Mouse (Mus musculus): ENCODE results near the gene Capn13. TPM values are rescaled to one million over a fixed set of nuclear protein-coding genes. Genes with fewer than 3 reads are reported as not detected.
"Not testable (repeated sequence)": the region's sequence is repeated elsewhere in the genome, so short reads cannot be mapped to it uniquely, and the experiment has no call there.

Capn13 gene
- polyA plus RNA-seq, 1 experiment from 2014 or later, result 1.4 TPM

- no peak overlapping the region for H3K9ac ChIP-seq (ENCODE audit: low read length)
These were observed 98.6 kb downstream of the Capn13 start for GRCm38 (mm10) chr17:73302104-73302503.

GRCm38 (mm10) chr17:73301258-73302050 is 99.2 kb downstream of the Capn13 start:
- Histone ChIP-seq H3K27ac (ENCODE audit: low read depth) (no peak overlapping the region), H3K4me2 (ENCODE audit: low read length) (no peak overlapping the region), H3K36me3 (ENCODE audit: control insufficient read depth, insufficient read depth, low read length) (no peaks in the 10 kb centered on the region), H3K9ac (ENCODE audit: low read length) (no peak overlapping the region), H3K9me3 (ENCODE audit: control insufficient read depth, low read length) (no peaks in the 10 kb centered on the region), H3K4me1 (replicated peaks; ENCODE audit: control insufficient read depth, insufficient read depth, low read length) (no peaks in the 10 kb centered on the region), H3K27me3 (replicated peaks; ENCODE audit: control insufficient read depth, insufficient read depth, low read length) (peaks cover 29% of the 10 kb centered on the region), H3K4me3 (ENCODE audit: low read depth, low read length) (no peak overlapping the region)
- 0 out of 2 replicates have a peak, but pooled peaks have one; percentile 12 for ATAC-seq (replicated peaks; ENCODE audit: low FRiP score, low TSS enrichment, low read depth)
- DNase-seq (ENCODE audit: low spot score), result peak; percentile 82
- 38% methylated on average over 15 of the region's 15 CpGs for WGBS

More at GRCm38 (mm10) chr17:73302104-73302503, 98.6 kb downstream of the Capn13 start:
- Histone ChIP-seq H3K4me3 (ENCODE audit: low read depth, low read length) (no peak overlapping the region), H3K36me3 (ENCODE audit: control insufficient read depth, insufficient read depth, low read length) (no peaks in the 10 kb centered on the region), H3K4me2 (ENCODE audit: low read length) (no peak overlapping the region), H3K27ac (ENCODE audit: low read depth) (no peak overlapping the region), H3K9me3 (ENCODE audit: control insufficient read depth, low read length) (no peaks in the 10 kb centered on the region), H3K27me3 (replicated peaks; ENCODE audit: control insufficient read depth, insufficient read depth, low read length) (peaks cover 29% of the 10 kb centered on the region), H3K4me1 (replicated peaks; ENCODE audit: control insufficient read depth, insufficient read depth, low read length) (no peaks in the 10 kb centered on the region)
- peak; percentile 73; the same call in 1 of the 2 replicates for ATAC-seq (replicated peaks; ENCODE audit: low FRiP score, low TSS enrichment, low read depth)
- WGBS, result 8% methylated on average over 10 of the region's 10 CpGs
- DNase-seq (ENCODE audit: low spot score), result peak; percentile 91

- Histone ChIP-seq H3K27ac (ENCODE audit: low read depth) (no peak overlapping the region), H3K4me2 (ENCODE audit: low read length) (no peak overlapping the region), H3K36me3 (ENCODE audit: control insufficient read depth, insufficient read depth, low read length) (no peaks in the 10 kb centered on the region), H3K27me3 (replicated peaks; ENCODE audit: control insufficient read depth, insufficient read depth, low read length) (peaks cover 27% of the 10 kb centered on the region), H3K9me3 (ENCODE audit: control insufficient read depth, low read length) (no peaks in the 10 kb centered on the region), H3K9ac (ENCODE audit: low read length) (no peak overlapping the region), H3K4me1 (replicated peaks; ENCODE audit: control insufficient read depth, insufficient read depth, low read length) (no peaks in the 10 kb centered on the region), H3K4me3 (ENCODE audit: low read depth, low read length) (no peak overlapping the region)
- WGBS, result 47% methylated on average over 7 of the region's 7 CpGs
- DNase-seq (ENCODE audit: low spot score), result no peak
- ATAC-seq (replicated peaks; ENCODE audit: low FRiP score, low TSS enrichment, low read depth), result no peak
These were observed 100.4 kb downstream of the Capn13 start for GRCm38 (mm10) chr17:73300147-73300880.

- no peak for ATAC-seq (replicated peaks; ENCODE audit: low FRiP score, low TSS enrichment, low read depth)
- Histone ChIP-seq H3K36me3 (ENCODE audit: control insufficient read depth, insufficient read depth, low read length) (no peaks in the 10 kb centered on the region), H3K4me2 (ENCODE audit: low read length) (no peak overlapping the region), H3K4me3 (ENCODE audit: low read depth, low read length) (no peak overlapping the region), H3K9ac (ENCODE audit: low read length) (no peak overlapping the region), H3K9me3 (ENCODE audit: control insufficient read depth, low read length) (no peaks in the 10 kb centered on the region), H3K4me1 (replicated peaks; ENCODE audit: control insufficient read depth, insufficient read depth, low read length) (no peaks in the 10 kb centered on the region), H3K27ac (ENCODE audit: low read depth) (no peak overlapping the region), H3K27me3 (replicated peaks; ENCODE audit: control insufficient read depth, insufficient read depth, low read length) (peaks cover 14% of the 10 kb centered on the region; the same call in 1 of the 2 replicates)
- WGBS, result 91% methylated on average over 6 of the region's 6 CpGs
- no peak for DNase-seq (ENCODE audit: low spot score)
These were observed 101.7 kb downstream of the Capn13 start for GRCm38 (mm10) chr17:73298981-73299380.

- H3K9ac ChIP-seq (ENCODE audit: low read length), result no peak overlapping the region
- DNase-seq (ENCODE audit: low spot score) (peak; percentile 69), ATAC-seq (replicated peaks; ENCODE audit: low FRiP score, low TSS enrichment, low read depth) (0 out of 2 replicates have a peak, but pooled peaks have one; percentile 16)
- H3K27ac ChIP-seq (ENCODE audit: low read depth), result no peak overlapping the region
- no peaks in the 10 kb centered on the region for H3K9me3 ChIP-seq (ENCODE audit: control insufficient read depth, low read length)
- H3K4me3 ChIP-seq (ENCODE audit: low read depth, low read length), result no peak overlapping the region
- H3K4me1 ChIP-seq (replicated peaks; ENCODE audit: control insufficient read depth, insufficient read depth, low read length), result no peaks in the 10 kb centered on the region
- WGBS, result 36% methylated on average over 4 of the region's 4 CpGs
- H3K36me3 ChIP-seq (ENCODE audit: control insufficient read depth, insufficient read depth, low read length), result no peaks in the 10 kb centered on the region
- H3K27me3 ChIP-seq (replicated peaks; ENCODE audit: control insufficient read depth, insufficient read depth, low read length), result no peaks in the 10 kb centered on the region
- no peak overlapping the region for H3K4me2 ChIP-seq (ENCODE audit: low read length)
These were observed 103.8 kb downstream of the Capn13 start for GRCm38 (mm10) chr17:73296855-73297254.

- no peaks in the 10 kb centered on the region for H3K36me3 ChIP-seq (ENCODE audit: control insufficient read depth, insufficient read depth, low read length)
- H3K27ac ChIP-seq (ENCODE audit: low read depth), result no peak overlapping the region
- no peak overlapping the region for H3K4me3 ChIP-seq (ENCODE audit: low read depth, low read length)
- H3K9me3 ChIP-seq (ENCODE audit: control insufficient read depth, low read length), result no peaks in the 10 kb centered on the region
- DNase-seq (ENCODE audit: low spot score) (no peak), ATAC-seq (replicated peaks; ENCODE audit: low FRiP score, low TSS enrichment, low read depth) (no peak)
- H3K27me3 ChIP-seq (replicated peaks; ENCODE audit: control insufficient read depth, insufficient read depth, low read length), result no peaks in the 10 kb centered on the region
- no peaks in the 10 kb centered on the region for H3K4me1 ChIP-seq (replicated peaks; ENCODE audit: control insufficient read depth, insufficient read depth, low read length)
- no peak overlapping the region for H3K4me2 ChIP-seq (ENCODE audit: low read length)
- no peak overlapping the region for H3K9ac ChIP-seq (ENCODE audit: low read length)
- 72% methylated on average over 3 of the region's 3 CpGs for WGBS
These were observed 107.4 kb downstream of the Capn13 start for GRCm38 (mm10) chr17:73293237-73293636.

GRCm38 (mm10) chr17:73284301-73284700 is 116.4 kb downstream of the Capn13 start:
- 33% methylated on average over 2 of the region's 2 CpGs for WGBS
- H3K27me3 ChIP-seq (replicated peaks; ENCODE audit: control insufficient read depth, insufficient read depth, low read length), result no peaks in the 10 kb centered on the region
- no peak overlapping the region for H3K4me2 ChIP-seq (ENCODE audit: low read length)
- peaks cover 5% of the 10 kb centered on the region; the same call in 1 of the 2 replicates for H3K4me1 ChIP-seq (replicated peaks; ENCODE audit: control insufficient read depth, insufficient read depth, low read length)
- H3K9me3 ChIP-seq (ENCODE audit: control insufficient read depth, low read length), result no peaks in the 10 kb centered on the region
- H3K27ac ChIP-seq (ENCODE audit: low read depth), result no peak overlapping the region
- no peak overlapping the region for H3K9ac ChIP-seq (ENCODE audit: low read length)
- H3K36me3 ChIP-seq (ENCODE audit: control insufficient read depth, insufficient read depth, low read length), result no peaks in the 10 kb centered on the region
- H3K4me3 ChIP-seq (ENCODE audit: low read depth, low read length), result no peak overlapping the region
- DNase-seq (ENCODE audit: low spot score) (no peak), ATAC-seq (replicated peaks; ENCODE audit: low FRiP score, low TSS enrichment, low read depth) (no peak)

- ATAC-seq (replicated peaks; ENCODE audit: low FRiP score, low TSS enrichment, low read depth), result 0 out of 2 replicates have a peak, but pooled peaks have one; percentile 47
- WGBS, result 44% methylated on average over 6 of the region's 6 CpGs
These were observed 118.0 kb downstream of the Capn13 start for GRCm38 (mm10) chr17:73282702-73283101.

More at GRCm38 (mm10) chr17:73282702-73283101, 118.0 kb downstream of the Capn13 start:
- H3K27me3 ChIP-seq (replicated peaks; ENCODE audit: control insufficient read depth, insufficient read depth, low read length); H3K4me3 ChIP-seq (ENCODE audit: low read depth, low read length); H3K9me3 ChIP-seq (ENCODE audit: control insufficient read depth, low read length); H3K4me1 ChIP-seq (replicated peaks; ENCODE audit: control insufficient read depth, insufficient read depth, low read length); H3K4me2 ChIP-seq (ENCODE audit: low read length); H3K9ac ChIP-seq (ENCODE audit: low read length); H3K36me3 ChIP-seq (ENCODE audit: control insufficient read depth, insufficient read depth, low read length); H3K27ac ChIP-seq (ENCODE audit: low read depth): not testable (repeated sequence)
- DNase-seq (ENCODE audit: low spot score), result peak; percentile 38
